Mouse (Mus musculus): ENCODE measurements at regions not wholly inside any gene's neighbourhood (a gene's known extent, or its start where the extent isn't known, plus 50 kb on each side); places are given as distances from the start of the nearest gene placed in this dataset.

DNA sequence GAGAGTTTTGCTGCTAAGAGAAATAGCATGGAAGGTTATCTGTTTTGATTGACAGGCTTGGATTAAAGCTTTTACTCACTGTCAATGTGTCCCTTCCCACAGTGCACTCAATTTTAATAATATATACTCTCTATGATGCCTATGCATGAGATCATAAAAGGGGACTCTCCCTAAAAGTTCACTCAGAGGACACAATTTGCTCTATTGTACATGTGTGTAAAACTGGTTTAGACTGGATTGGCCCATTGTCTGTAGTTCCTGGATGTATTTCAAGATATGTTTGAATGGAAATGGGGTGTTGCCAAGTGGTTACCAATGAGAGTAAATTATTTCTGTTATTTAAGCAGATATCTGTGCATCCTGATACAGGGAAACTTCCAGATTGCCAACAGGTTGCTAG lies 244.4 kb upstream of the Gm5148 start:
- TF ChIP-seq CTCF (IDR thresholded peaks at IDR 0.05), result no peak
- no peak for TF ChIP-seq EP300 (IDR thresholded peaks at IDR 0.05)
